Mouse (Mus musculus): ENCODE data around the gene Shank1. TPM values are rescaled to one million over a fixed set of nuclear protein-coding genes. Genes with fewer than 3 reads are reported as not detected.

The Shank1 gene
- polyA plus RNA-seq, 1 experiment = 0.10 TPM

DNA sequence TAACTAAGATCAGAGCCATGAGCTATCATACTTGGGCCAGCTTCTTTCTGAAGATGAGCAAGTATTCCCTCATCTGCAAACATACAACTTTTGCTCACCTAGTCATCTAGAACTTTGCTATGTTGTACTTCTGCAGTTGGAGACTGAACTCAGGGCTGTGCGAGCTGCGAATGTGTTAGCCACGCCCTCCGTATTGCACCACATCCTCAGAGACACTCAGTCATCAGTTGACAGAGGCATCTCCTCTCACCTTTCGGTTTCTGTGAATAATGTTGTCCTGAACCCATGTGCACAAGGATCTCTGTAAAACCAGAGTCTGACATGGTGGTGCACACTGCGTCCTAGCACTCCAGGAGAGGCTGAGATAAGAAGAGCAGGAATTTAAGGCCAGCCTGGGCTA is 91.6 kb downstream of the Shank1 start:
- no peak overlapping the region for H3K4me3 ChIP-seq
- H3K27me3 ChIP-seq (ENCODE audit: control insufficient read depth, insufficient read depth, insufficient read length) = peaks cover 22% of the 10 kb centered on the region
- no peaks in the 10 kb centered on the region for H3K36me3 ChIP-seq (ENCODE audit: control insufficient read depth, insufficient read depth)
- TF ChIP-seq POLR2A (IDR thresholded peaks at IDR 0.05; ENCODE audit: insufficient read length, low read depth) (no peak), TCF3 (IDR thresholded peaks at IDR 0.05; ENCODE audit: insufficient read length, low read depth) (no peak), MYOD1 (IDR thresholded peaks at IDR 0.05; ENCODE audit: control insufficient read depth in 1 of 3, insufficient read length in 2 of 3, low read depth in 2 of 3) (no peak), CEBPB (IDR thresholded peaks at IDR 0.05; ENCODE audit: insufficient read depth, poor library complexity, severe bottlenecking) (no peak), POLR2AphosphoS2 (IDR thresholded peaks at IDR 0.05; ENCODE audit: insufficient read length, low read depth) (no peak), E2F4 (IDR thresholded peaks at IDR 0.05; ENCODE audit: insufficient read depth) (no peak), MAX (IDR thresholded peaks at IDR 0.05; ENCODE audit: low read depth) (no peak), REST (IDR thresholded peaks at IDR 0.05; ENCODE audit: insufficient read depth, insufficient read length) (no peak), TCF12 (IDR thresholded peaks at IDR 0.05; ENCODE audit: insufficient read depth, poor library complexity, severe bottlenecking) (no peak), MYOG (IDR thresholded peaks at IDR 0.05; ENCODE audit: control insufficient read depth in 1 of 3, insufficient read depth in 1 of 3, insufficient read length in 2 of 3, low read depth in 2 of 3) (no peak), USF1 (IDR thresholded peaks at IDR 0.05; ENCODE audit: low read depth) (no peak), SRF (IDR thresholded peaks at IDR 0.05; ENCODE audit: control insufficient read depth, insufficient read length, low read depth) (no peak)
- no peak overlapping the region for H3ac ChIP-seq (ENCODE audit: control insufficient read depth, insufficient read length)
- H3K79me2 ChIP-seq (ENCODE audit: control insufficient read depth, insufficient read depth) = no peaks in the 10 kb centered on the region
- H3K4me2 ChIP-seq (ENCODE audit: low read depth) = no peak overlapping the region

DNA sequence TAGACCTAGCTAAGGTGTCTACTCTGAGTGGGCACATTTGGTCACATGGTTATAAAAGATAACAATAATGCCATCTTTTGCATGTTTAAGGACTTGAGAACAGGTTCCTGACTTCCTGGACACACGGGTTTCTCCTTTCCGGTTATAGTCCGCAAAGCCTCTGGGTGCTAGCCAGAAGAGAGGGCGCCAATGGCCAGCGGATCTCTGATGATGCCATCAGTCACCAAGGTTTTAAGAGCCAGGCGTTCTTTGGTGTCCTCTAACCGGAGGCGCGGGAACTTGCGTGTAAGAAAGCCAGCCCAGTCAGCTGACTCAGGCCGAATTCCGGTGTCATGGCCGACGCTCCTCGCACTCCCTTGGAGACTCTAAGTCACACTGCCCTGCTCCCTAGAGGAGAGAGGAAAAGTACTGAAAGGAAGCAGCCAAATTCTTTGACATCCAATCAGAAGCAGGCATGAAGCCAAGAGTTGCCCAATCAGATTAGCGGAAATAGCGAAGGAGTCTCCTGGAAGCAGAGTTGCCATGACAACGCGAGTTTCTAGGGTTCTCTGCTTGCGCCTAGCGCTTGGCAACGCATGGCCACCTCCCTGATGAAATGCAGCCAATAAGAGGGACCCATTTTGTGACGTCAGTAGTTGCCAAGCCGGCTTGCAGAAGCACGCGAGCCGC is 95.4 kb downstream of the Shank1 start:
- peak overlapping the region; percentile 7 for H3K4me3 ChIP-seq
- TF ChIP-seq POLR2AphosphoS2 (IDR thresholded peaks at IDR 0.05; ENCODE audit: insufficient read length, low read depth) (no peak), MYOG (IDR thresholded peaks at IDR 0.05; ENCODE audit: control insufficient read depth in 1 of 3, insufficient read depth in 1 of 3, insufficient read length in 2 of 3, low read depth in 2 of 3) (no peak), SRF (IDR thresholded peaks at IDR 0.05; ENCODE audit: control insufficient read depth, insufficient read length, low read depth) (no peak), POLR2A (IDR thresholded peaks at IDR 0.05; ENCODE audit: insufficient read length, low read depth) (peak; percentile 22), E2F4 (IDR thresholded peaks at IDR 0.05; ENCODE audit: insufficient read depth) (no peak), USF1 (IDR thresholded peaks at IDR 0.05; ENCODE audit: low read depth) (peak; percentile 68), REST (IDR thresholded peaks at IDR 0.05; ENCODE audit: insufficient read depth, insufficient read length) (no peak), TCF3 (IDR thresholded peaks at IDR 0.05; ENCODE audit: insufficient read length, low read depth) (no peak), CEBPB (IDR thresholded peaks at IDR 0.05; ENCODE audit: insufficient read depth, poor library complexity, severe bottlenecking) (no peak), MYOD1 (IDR thresholded peaks at IDR 0.05; ENCODE audit: control insufficient read depth in 1 of 3, insufficient read length in 2 of 3, low read depth in 2 of 3) (no peak), TCF12 (IDR thresholded peaks at IDR 0.05; ENCODE audit: insufficient read depth, poor library complexity, severe bottlenecking) (no peak), MAX (IDR thresholded peaks at IDR 0.05; ENCODE audit: low read depth) (no peak)
- H3K36me3 ChIP-seq (ENCODE audit: control insufficient read depth, insufficient read depth) = no peaks in the 10 kb centered on the region
- no peak overlapping the region for H3ac ChIP-seq (ENCODE audit: control insufficient read depth, insufficient read length)
- peak overlapping the region; percentile 67 for H3K4me2 ChIP-seq (ENCODE audit: low read depth)
- H3K27me3 ChIP-seq (ENCODE audit: control insufficient read depth, insufficient read depth, insufficient read length) = peaks cover 14% of the 10 kb centered on the region
- H3K79me2 ChIP-seq (ENCODE audit: control insufficient read depth, insufficient read depth) = no peaks in the 10 kb centered on the region

DNA sequence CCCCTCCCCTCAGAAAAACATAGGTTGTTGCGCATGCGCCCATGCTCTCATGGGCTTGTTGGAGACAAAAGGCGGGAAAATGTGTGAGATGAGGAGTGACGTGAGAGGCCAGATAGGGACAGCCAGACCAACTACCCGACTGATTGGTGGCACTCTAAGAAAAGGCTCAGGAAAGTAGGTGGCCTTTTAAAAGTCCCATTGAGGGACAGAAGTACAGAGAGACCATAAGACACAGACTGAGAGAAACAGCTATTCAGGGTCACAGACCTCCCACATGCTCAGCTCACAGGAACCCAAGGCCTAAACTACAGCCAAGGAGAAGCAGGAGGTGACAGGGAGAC is 95.9 kb downstream of the Shank1 start:
- Histone ChIP-seq H3K27me3 (ENCODE audit: control insufficient read depth, insufficient read depth, insufficient read length) (peaks cover 14% of the 10 kb centered on the region), H3K36me3 (ENCODE audit: control insufficient read depth, insufficient read depth) (no peaks in the 10 kb centered on the region), H3K4me2 (ENCODE audit: low read depth) (peak overlapping the region; percentile 67), H3K4me3 (peak overlapping the region; percentile 7), H3K79me2 (ENCODE audit: control insufficient read depth, insufficient read depth) (no peaks in the 10 kb centered on the region), H3ac (ENCODE audit: control insufficient read depth, insufficient read length) (no peak overlapping the region)
- TF ChIP-seq MAX (IDR thresholded peaks at IDR 0.05; ENCODE audit: low read depth) = no peak

Other genes with a start within 250 kb of the Shank1 start
- not detected for gene Klk1b21, start 207.9 kb upstream of the Shank1 start, polyA plus RNA-seq (2012; fragmentation: generic; extraction: Trizol)
- gene Klk1b22, start 197.6 kb upstream of the Shank1 start, polyA plus RNA-seq (2012; fragmentation: generic; extraction: Trizol) = 1.1 TPM
- gene Klk1b16, start 173.5 kb upstream of the Shank1 start, polyA plus RNA-seq (2012; fragmentation: generic; extraction: Trizol) = not detected
- not detected for gene Klk1b24, start 122.0 kb upstream of the Shank1 start, polyA plus RNA-seq (2012; fragmentation: generic; extraction: Trizol)
- gene Klk1b3, start 112.1 kb upstream of the Shank1 start, polyA plus RNA-seq (2012; fragmentation: generic; extraction: Trizol) = not detected
- gene Klk1b4, start 102.8 kb upstream of the Shank1 start, polyA plus RNA-seq (2012; fragmentation: generic; extraction: Trizol) = not detected
- gene Klk1b5, start 94.3 kb upstream of the Shank1 start, polyA plus RNA-seq (2012; fragmentation: generic; extraction: Trizol) = not detected
- not detected for gene Klk1, start 84.9 kb upstream of the Shank1 start, polyA plus RNA-seq (2012; fragmentation: generic; extraction: Trizol)
- gene Gm36864, start 74.1 kb upstream of the Shank1 start, polyA plus RNA-seq (2012; fragmentation: generic; extraction: Trizol) = not detected
- 0.62 TPM for gene 1700028J19Rik, start 63.6 kb upstream of the Shank1 start, polyA plus RNA-seq (2012; fragmentation: generic; extraction: Trizol)
- 40.9 TPM for gene 2410002F23Rik, start 63.5 kb upstream of the Shank1 start, polyA plus RNA-seq (2012; fragmentation: generic; extraction: Trizol)
- gene Acp4, start 52.9 kb upstream of the Shank1 start, polyA plus RNA-seq (2012; fragmentation: generic; extraction: Trizol) = 0.06 TPM
- not detected for gene Gm15517, start 48.8 kb upstream of the Shank1 start, polyA plus RNA-seq (2012; fragmentation: generic; extraction: Trizol)
- 0.60 TPM for gene Clec11a, start 3.4 kb upstream of the Shank1 start, polyA plus RNA-seq (2012; fragmentation: generic; extraction: Trizol)
- not detected for gene Syt3, start 73.8 kb downstream of the Shank1 start, polyA plus RNA-seq (2012; fragmentation: generic; extraction: Trizol)
- not detected for gene 1700008O03Rik, start 75.6 kb downstream of the Shank1 start, polyA plus RNA-seq (2012; fragmentation: generic; extraction: Trizol)
- gene Lrrc4b, start 118.8 kb downstream of the Shank1 start, polyA plus RNA-seq (2012; fragmentation: generic; extraction: Trizol) = not detected
- not detected for gene Aspdh, start 155.1 kb downstream of the Shank1 start, polyA plus RNA-seq (2012; fragmentation: generic; extraction: Trizol)
- 233 TPM for gene Josd2, start 157.7 kb downstream of the Shank1 start, polyA plus RNA-seq (2012; fragmentation: generic; extraction: Trizol)
- 98.2 TPM for gene Emc10, start 186.3 kb downstream of the Shank1 start, polyA plus RNA-seq (2012; fragmentation: generic; extraction: Trizol)
- 1.7 TPM for gene Fam71e1, start 186.3 kb downstream of the Shank1 start, polyA plus RNA-seq (2012; fragmentation: generic; extraction: Trizol)
- 4.7 TPM for gene Mybpc2, start 214.4 kb downstream of the Shank1 start, polyA plus RNA-seq (2012; fragmentation: generic; extraction: Trizol)
- 0.05 TPM for gene Spib, start 221.8 kb downstream of the Shank1 start, polyA plus RNA-seq (2012; fragmentation: generic; extraction: Trizol)
- 23.9 TPM for gene Pold1, start 238.6 kb downstream of the Shank1 start, polyA plus RNA-seq (2012; fragmentation: generic; extraction: Trizol)
- gene Nr1h2, start 243.7 kb downstream of the Shank1 start, polyA plus RNA-seq (2012; fragmentation: generic; extraction: Trizol) = 94.7 TPM